Mouse (Mus musculus) lung, embryonic 15.5 days (tissue): ENCODE measurements around the gene 4931428L18Rik. TPM values are rescaled to one million over a fixed set of nuclear protein-coding genes. Genes with fewer than 3 reads are reported as not detected.
A peak's percentile ranks its signal among the peaks of the same experiment; 100 is the strongest.

Source experiments
- ATAC-seq: fragments of 200-750 bp; cut with Nextera tagmentation; 2 replicates; pipeline ENCODE4 v1.8.0; 2017; ENCODE audit warnings: moderate number of reproducible peaks, borderline replicate concordance; ENCODE audit not compliant: low FRiP score, low TSS enrichment; ENCODE audit errors: extremely low read depth
- H3K27ac ChIP-seq: fragments of 300-500 bp; sonication (generic); 2 replicates; pipeline ENCODE4 v1.5.1; 2015; ENCODE audit warnings: moderate library complexity, mild to moderate bottlenecking, inconsistent platforms
- H3K27me3 ChIP-seq: fragments of 300-500 bp; sonication (generic); 2 replicates; pipeline ENCODE4 v1.6.1; 2015; ENCODE audit warnings: inconsistent platforms
- H3K36me3 ChIP-seq: fragments of 300-500 bp; sonication (generic); 2 replicates; pipeline ENCODE4 v1.6.1; 2015; ENCODE audit warnings: inconsistent platforms
- H3K4me1 ChIP-seq: fragments of 300-500 bp; sonication (generic); 2 replicates; pipeline ENCODE4 v1.6.1; 2015; ENCODE audit warnings: inconsistent platforms
- H3K4me2 ChIP-seq: fragments of 300-500 bp; sonication (generic); 2 replicates; pipeline ENCODE4 v1.6.1; 2015; ENCODE audit warnings: inconsistent platforms, mild to moderate bottlenecking, moderate library complexity
- H3K4me3 ChIP-seq: fragments of 300-500 bp; sonication (generic); 2 replicates; pipeline ENCODE4 v1.5.1; 2015; ENCODE audit warnings: mild to moderate bottlenecking, inconsistent platforms
- H3K9ac ChIP-seq: fragments of 300-500 bp; sonication (generic); 2 replicates; pipeline ENCODE4 v1.6.1; 2015; ENCODE audit warnings: inconsistent platforms
- H3K9me3 ChIP-seq: fragments of 300-500 bp; sonication (generic); 2 replicates; pipeline ENCODE4 v1.6.1; 2016; ENCODE audit warnings: inconsistent platforms
- WGBS: fragments of 180-500 bp; shearing (Covaris S2); methylation state at CpG from one replicate; pipeline ENCODE4 v1.1.7; 2015; 5-methylcytosine and 5-hydroxymethylcytosine counted together
- polyA plus RNA-seq: library from polyadenylated mRNA; unstranded; fragments of >200 nt; fragmentation: Nextera tagmentation; extraction: Ambion mirVana; gene quantifications from 2 replicates; pipeline ENCODE4 v1.2.1, GENCODE M21; 2015

Gene 4931428L18Rik
- not detected in 2 replicates for polyA plus RNA-seq

GRCm38 (mm10) chr1:31222564-31222963 lies at the start of gene 4931428L18Rik, which contains the start of gene Pih1d3:
TSS of gene 4931428L18Rik (minus strand) at chr1:31222684.
TSS of gene Pih1d3 (plus strand) at chr1:31222838.
- Histone ChIP-seq H3K4me3 (no peak within 1 kb of the TSS), H3K9me3 (no peaks in the 10 kb centered on the region), H3K36me3 (no peaks in the 10 kb centered on the region), H3K9ac (no peak within 1 kb of the TSS), H3K4me2 (no peak within 1 kb of the TSS), H3K27ac (no peak within 1 kb of the TSS), H3K4me1 (no peaks in the 10 kb centered on the region), H3K27me3 (no peaks in the 10 kb centered on the region)
- no peak for ATAC-seq
- WGBS = 75% methylated on average over 7 of the region's 7 CpGs

- no peaks in the 10 kb centered on the region for H3K36me3 ChIP-seq
- no peak overlapping the region for H3K9ac ChIP-seq
- WGBS = 46% methylated on average over 10 of the region's 10 CpGs
- peak; percentile 60; the same call in 1 of the 2 replicates for ATAC-seq
- peak overlapping the region; percentile 60 for H3K27ac ChIP-seq
- no peak overlapping the region for H3K4me3 ChIP-seq
- no peak overlapping the region for H3K4me2 ChIP-seq
- no peaks in the 10 kb centered on the region for H3K9me3 ChIP-seq
- H3K4me1 ChIP-seq = no peaks in the 10 kb centered on the region
- H3K27me3 ChIP-seq = no peaks in the 10 kb centered on the region
These were observed 37.9 kb upstream of the 4931428L18Rik start for GRCm38 (mm10) chr1:31260218-31260923.

- H3K4me2 ChIP-seq = no peak overlapping the region
- H3K27me3 ChIP-seq = no peaks in the 10 kb centered on the region
- H3K4me1 ChIP-seq = no peaks in the 10 kb centered on the region
- no peak for ATAC-seq
- no peak overlapping the region for H3K9ac ChIP-seq
- H3K27ac ChIP-seq = no peak overlapping the region
- H3K9me3 ChIP-seq = no peaks in the 10 kb centered on the region
- no peaks in the 10 kb centered on the region for H3K36me3 ChIP-seq
- no peak overlapping the region for H3K4me3 ChIP-seq
These were observed 11.0 kb upstream of the 4931428L18Rik start for GRCm38 (mm10) chr1:31233319-31234036.

- no peak for ATAC-seq
- Histone ChIP-seq H3K4me1 (no peaks in the 10 kb centered on the region), H3K27me3 (no peaks in the 10 kb centered on the region), H3K9me3 (no peaks in the 10 kb centered on the region), H3K36me3 (no peaks in the 10 kb centered on the region), H3K27ac (no peak overlapping the region), H3K9ac (no peak overlapping the region), H3K4me3 (no peak overlapping the region), H3K4me2 (no peak overlapping the region)
- 93% methylated on average over 4 of the region's 4 CpGs for WGBS
These were observed 1.8 kb downstream of the 4931428L18Rik start for GRCm38 (mm10) chr1:31220599-31221250.

- Histone ChIP-seq H3K36me3 (no peaks in the 10 kb centered on the region), H3K27ac (no peak overlapping the region), H3K4me3 (no peak overlapping the region), H3K4me1 (no peaks in the 10 kb centered on the region), H3K27me3 (no peaks in the 10 kb centered on the region), H3K9me3 (no peaks in the 10 kb centered on the region), H3K9ac (no peak overlapping the region), H3K4me2 (no peak overlapping the region)
- ATAC-seq = no peak
- WGBS = 10% methylated on average over 1 of the region's 1 CpGs
These were observed 7.7 kb downstream of the 4931428L18Rik start for GRCm38 (mm10) chr1:31214831-31215230.

GRCm38 (mm10) chr1:31210144-31210543 lies 12.3 kb downstream of the 4931428L18Rik start:
- under 1% methylated on average over 5 of the region's 5 CpGs for WGBS
- no peak overlapping the region for H3K4me3 ChIP-seq

GRCm38 (mm10) chr1:31205770-31206169 lies 16.7 kb downstream of the 4931428L18Rik start:
- Histone ChIP-seq H3K4me3 (no peak overlapping the region), H3K36me3 (no peaks in the 10 kb centered on the region), H3K27ac (no peak overlapping the region), H3K9me3 (no peaks in the 10 kb centered on the region), H3K4me2 (no peak overlapping the region), H3K9ac (no peak overlapping the region), H3K27me3 (no peaks in the 10 kb centered on the region), H3K4me1 (no peaks in the 10 kb centered on the region)
- 60% methylated on average over 3 of the region's 3 CpGs for WGBS
- no peak for ATAC-seq

More at GRCm38 (mm10) chr1:31210144-31210543, 12.3 kb downstream of the 4931428L18Rik start:
- H3K36me3 ChIP-seq = no peaks in the 10 kb centered on the region
- no peak for ATAC-seq
- no peaks in the 10 kb centered on the region for H3K4me1 ChIP-seq
- H3K9me3 ChIP-seq = no peaks in the 10 kb centered on the region
- H3K27me3 ChIP-seq = no peaks in the 10 kb centered on the region
- H3K9ac ChIP-seq = no peak overlapping the region
- H3K4me2 ChIP-seq = no peak overlapping the region
- no peak overlapping the region for H3K27ac ChIP-seq

GRCm38 (mm10) chr1:31205346-31205745 lies 17.1 kb downstream of the 4931428L18Rik start:
- 67% methylated on average over 7 of the region's 7 CpGs for WGBS
- H3K4me2 ChIP-seq = no peak overlapping the region
- ATAC-seq = no peak

GRCm38 (mm10) chr1:31203771-31204170 lies 18.7 kb downstream of the 4931428L18Rik start:
- Histone ChIP-seq H3K4me3 (no peak overlapping the region), H3K9ac (no peak overlapping the region), H3K27ac (no peak overlapping the region), H3K9me3 (no peaks in the 10 kb centered on the region), H3K4me1 (no peaks in the 10 kb centered on the region), H3K27me3 (no peaks in the 10 kb centered on the region), H3K36me3 (no peaks in the 10 kb centered on the region), H3K4me2 (no peak overlapping the region)
- no peak for ATAC-seq
- 78% methylated on average over 10 of the region's 10 CpGs for WGBS

More at GRCm38 (mm10) chr1:31205346-31205745, 17.1 kb downstream of the 4931428L18Rik start:
- Histone ChIP-seq H3K9ac (no peak overlapping the region), H3K4me3 (no peak overlapping the region), H3K27me3 (no peaks in the 10 kb centered on the region), H3K4me1 (no peaks in the 10 kb centered on the region), H3K9me3 (no peaks in the 10 kb centered on the region), H3K27ac (no peak overlapping the region), H3K36me3 (no peaks in the 10 kb centered on the region)

GRCm38 (mm10) chr1:31196959-31197358 lies 25.5 kb downstream of the 4931428L18Rik start:
- no peaks in the 10 kb centered on the region for H3K4me1 ChIP-seq
- ATAC-seq = no peak
- no peaks in the 10 kb centered on the region for H3K36me3 ChIP-seq
- H3K9me3 ChIP-seq = no peaks in the 10 kb centered on the region
- H3K4me3 ChIP-seq = no peak overlapping the region
- H3K9ac ChIP-seq = no peak overlapping the region
- H3K27me3 ChIP-seq = no peaks in the 10 kb centered on the region
- no peak overlapping the region for H3K4me2 ChIP-seq
- WGBS = 97% methylated on average over 3 of the region's 3 CpGs
- no peak overlapping the region for H3K27ac ChIP-seq

GRCm38 (mm10) chr1:31195633-31196032 lies 26.9 kb downstream of the 4931428L18Rik start:
- no peaks in the 10 kb centered on the region for H3K27me3 ChIP-seq
- no peaks in the 10 kb centered on the region for H3K4me1 ChIP-seq
- no peaks in the 10 kb centered on the region for H3K36me3 ChIP-seq
- no peak overlapping the region for H3K4me3 ChIP-seq
- no peak overlapping the region for H3K4me2 ChIP-seq
- H3K9me3 ChIP-seq = no peaks in the 10 kb centered on the region
- ATAC-seq = no peak
- 71% methylated on average over 1 of the region's 1 CpGs for WGBS
- no peak overlapping the region for H3K9ac ChIP-seq
- H3K27ac ChIP-seq = no peak overlapping the region
